14 mouse cellular contexts compared by ENCODE assay signal in the genomic region with DNA sequence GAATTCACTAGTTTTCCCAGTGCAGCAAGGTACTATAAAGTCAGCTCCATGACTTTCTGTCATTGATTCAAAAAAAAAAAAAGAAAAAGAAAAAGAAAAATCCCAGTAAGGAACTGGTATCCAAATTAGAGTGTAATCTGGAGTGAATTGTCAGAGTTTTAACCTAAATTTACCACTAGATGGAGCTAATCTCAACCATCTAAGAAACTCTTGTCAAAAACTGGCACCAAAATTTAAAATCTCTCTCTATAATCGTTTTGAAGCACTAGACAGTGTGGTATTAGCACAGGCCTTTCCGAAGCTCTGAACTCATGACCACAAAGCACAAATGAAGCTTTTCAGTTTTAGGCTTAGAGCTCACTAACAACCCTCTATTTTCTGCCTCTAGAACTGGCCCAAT. TPM values are rescaled to one million over a fixed set of nuclear protein-coding genes. Genes with fewer than 3 reads are reported as not detected.
A peak's percentile ranks its signal among the peaks of the same experiment; 100 is the strongest.
DNase-seq lines count a peak whose midpoint lies in the region; ATAC-seq and TF ChIP-seq lines count a peak whose summit lies in the region.
"Had no signal": no experiment of that assay in that cellular context is flagged by ENCODE, and none has a peak within 500 bp of the region (broad histone marks: within the 10 kb centered on the region; RNA-seq: fewer than 3 reads in every experiment).

No protein-coding gene starts in this region.

- H3K36me3 ChIP-seq in limb, embryonic 13.5 days = peaks cover 35% of the 10 kb centered on the region
- peaks cover 38% of the 10 kb centered on the region for H3K36me3 ChIP-seq in limb, embryonic 10.5 days
- H3K36me3 ChIP-seq in MEL (ENCODE audit: control insufficient read depth in 1 of 2, insufficient read depth in 2 of 2, low read length in 2 of 2) = no peaks in the 10 kb centered on the region; a peak in 2 of 4 replicates

- 49% methylated on average over 2 of the region's 2 CpGs for WGBS in limb, embryonic 13.5 days
- 60% methylated on average over 2 of the region's 2 CpGs for WGBS in limb, embryonic 10.5 days

- peak in 2 of 3 experiments; percentile 19 to 61; a peak in 4 of 6 replicates for TF ChIP-seq CTCF in MEL (IDR thresholded peaks at IDR 0.05 in 2 of 3, conservative IDR thresholded peaks at IDR 0.05 in 1 of 3; ENCODE audit: control insufficient read depth in 1 of 3, insufficient read depth in 1 of 3, low read depth in 2 of 3, low read length in 3 of 3, poor library complexity in 1 of 3, severe bottlenecking in 1 of 3)

- TF ChIP-seq RAD21 in MEL (IDR thresholded peaks at IDR 0.05; ENCODE audit: low read depth, low read length) = peak; percentile 58

- no peak overlapping the region for H3K4me2 ChIP-seq in limb, embryonic 13.5 days (replicated peaks)
- H3K4me2 ChIP-seq: embryonic facial prominence, embryonic 15.5 days had no signal

- no peaks in the 10 kb centered on the region for H3K9me3 ChIP-seq in limb, embryonic 13.5 days
- H3K9me3 ChIP-seq in limb, embryonic 10.5 days (replicated peaks) = no peaks in the 10 kb centered on the region
- no peaks in the 10 kb centered on the region for H3K9me3 ChIP-seq in MEL (replicated peaks; ENCODE audit: insufficient read depth, low read length)
- H3K9me3 ChIP-seq: embryonic facial prominence, embryonic 15.5 days had no signal

- H3K4me3 ChIP-seq in limb, embryonic 13.5 days = no peak overlapping the region
- no peak overlapping the region for H3K4me3 ChIP-seq in limb, embryonic 10.5 days
- H3K4me3 ChIP-seq in MEL (ENCODE audit: control insufficient read depth in 1 of 2, insufficient read depth in 1 of 2, low read depth in 2 of 2, low read length in 2 of 2) = no peak overlapping the region
- H3K4me3 ChIP-seq: embryonic facial prominence, embryonic 15.5 days had no signal

- peak; percentile 68 for DNase-seq in cerebellum, adult 9-10 months
- DNase-seq in cerebellum, postnatal 25 days = no peak
- no peak for DNase-seq in limb, embryonic 10.5 days (ENCODE audit: low spot score)
- DNase-seq in MEL (ENCODE audit: low read depth, low spot score) = peak; percentile 57
- DNase-seq in induced T-regulatory cell, adult 2 months (ENCODE audit: low read depth) = peak; percentile 72
- DNase-seq in layer of hippocampus, adult 9-10 months (ENCODE audit: low spot score) = no peak
- DNase-seq in urinary bladder, postnatal 10 days (ENCODE audit: low spot score) = no peak
- DNase-seq: adrenal gland, postnatal 25 days; B cell, adult 2 months; gastrocnemius, postnatal 36 days had no signal

- no peak overlapping the region for H3K9ac ChIP-seq in limb, embryonic 13.5 days
- H3K9ac ChIP-seq in MEL (ENCODE audit: control insufficient read depth, low read depth, low read length, poor library complexity, severe bottlenecking) = no peak overlapping the region
- H3K9ac ChIP-seq: embryonic facial prominence, embryonic 15.5 days had no signal

- no peak for TF ChIP-seq POLR2A in MEL (IDR thresholded peaks at IDR 0.05; ENCODE audit: control insufficient read depth in 1 of 2, insufficient read depth in 1 of 2, low read depth in 1 of 2, low read length in 2 of 2, poor library complexity in 1 of 2)

- peaks cover 13% of the 10 kb centered on the region for H3K4me1 ChIP-seq in limb, embryonic 13.5 days
- H3K4me1 ChIP-seq in limb, embryonic 10.5 days = peaks cover 6% of the 10 kb centered on the region
- H3K4me1 ChIP-seq in MEL (ENCODE audit: control insufficient read depth in 1 of 2, insufficient read depth in 2 of 2, low read length in 2 of 2) = no peaks in the 10 kb centered on the region

- H3K27ac ChIP-seq in limb, embryonic 13.5 days = 0 out of 2 replicates have a peak overlapping the region, but pooled peaks have one; percentile 10
- no peak overlapping the region for H3K27ac ChIP-seq in limb, embryonic 10.5 days
- H3K27ac ChIP-seq in MEL (ENCODE audit: control insufficient read depth, low read depth, low read length) = no peak overlapping the region
- H3K27ac ChIP-seq: embryonic facial prominence, embryonic 15.5 days had no signal

- no peaks in the 10 kb centered on the region for H3K27me3 ChIP-seq in limb, embryonic 13.5 days
- H3K27me3 ChIP-seq in limb, embryonic 10.5 days (ENCODE audit: low read depth, poor library complexity, severe bottlenecking) = no peaks in the 10 kb centered on the region
- H3K27me3 ChIP-seq in MEL (ENCODE audit: control insufficient read depth in 1 of 2, insufficient read depth in 2 of 2, low read length in 2 of 2) = no peaks in the 10 kb centered on the region
- H3K27me3 ChIP-seq: embryonic facial prominence, embryonic 15.5 days had no signal

- no peak for ATAC-seq in limb, embryonic 13.5 days (ENCODE audit: low FRiP score, low read depth)
- ATAC-seq: hindbrain, embryonic 16.5 days had no signal

- TF ChIP-seq EP300 in MEL (IDR thresholded peaks at IDR 0.05; ENCODE audit: low read depth in 1 of 2, low read length in 2 of 2) = no peak

- H3K79me2 ChIP-seq in MEL (ENCODE audit: control insufficient read depth, insufficient read depth, low read length, poor library complexity) = no peaks in the 10 kb centered on the region

TF ChIP-seq in MEL, 35 proteins besides CTCF, POLR2A, EP300 and RAD21:
- no peak for TF ChIP-seq POLR2AphosphoS2 (IDR thresholded peaks at IDR 0.05; ENCODE audit: low read length)
- TF ChIP-seq ZC3H11A (IDR thresholded peaks at IDR 0.05; ENCODE audit: low read depth, low read length) = peak; percentile 31; the same call in 1 of the 2 replicates
- peak; percentile 62 for TF ChIP-seq SMC3 (IDR thresholded peaks at IDR 0.05; ENCODE audit: low read depth, low read length)

RNA-seq across cellular contexts. Expression of a gene that starts 36.2 kb away (rescaled TPM):
- 5.1 and 5.3 TPM in 2 replicates for polyA plus RNA-seq in limb, embryonic 13.5 days (2015; fragmentation: Nextera tagmentation; extraction: Ambion mirVana)
- polyA plus RNA-seq in limb, embryonic 10.5 days (2016; fragmentation: Nextera tagmentation; extraction: Ambion mirVana) = 1.3 and 1.4 TPM in 2 replicates
- not detected in 2 replicates for total RNA-seq in MEL (2012; rRNA removed)
- not detected for polyA plus RNA-seq in MEL (2012; ENCODE audit: insufficient read depth in 1 of 2, insufficient read length in 2 of 2, low read depth in 1 of 2, low replicate concordance in 2 of 2, missing spikeins in 1 of 2)
- total RNA-seq: neutrophil, adult 5-6 weeks had no signal

RNA-seq across cellular contexts. Expression of a gene that starts 44.0 kb away (rescaled TPM):
- 748 and 758 TPM in 2 replicates for polyA plus RNA-seq in limb, embryonic 13.5 days (2015; fragmentation: Nextera tagmentation; extraction: Ambion mirVana)
- 531 and 571 TPM in 2 replicates for polyA plus RNA-seq in limb, embryonic 10.5 days (2016; fragmentation: Nextera tagmentation; extraction: Ambion mirVana)
- total RNA-seq in MEL (2012; rRNA removed) = 173 and 174 TPM in 2 replicates
- polyA plus RNA-seq in MEL (2012; ENCODE audit: insufficient read depth in 1 of 2, insufficient read length in 2 of 2, low read depth in 1 of 2, low replicate concordance in 2 of 2, missing spikeins in 1 of 2) = 100 to 1,000 TPM; 117 to 203 TPM

Comparison
In these comparisons a context has a peak if more than half of its experiments do, and no peak if none do; other contexts are left out.
1. DNase-seq: peak in cerebellum, adult 9-10 months (single experiment), MEL (single experiment) and induced T-regulatory cell, adult 2 months (single experiment); none in cerebellum, postnatal 25 days (0 of 2), limb, embryonic 10.5 days (single experiment), layer of hippocampus, adult 9-10 months (single experiment) and urinary bladder, postnatal 10 days (single experiment).